Mouse (Mus musculus) lung, embryonic 15.5 days (tissue): ENCODE data around the gene Ubash3b. TPM values are rescaled to one million over a fixed set of nuclear protein-coding genes. Genes with fewer than 3 reads are reported as not detected.

Source experiments
- ATAC-seq: fragments of 200-750 bp; cut with Nextera tagmentation; 2 replicates; pipeline ENCODE4 v1.8.0; 2017; ENCODE audit warnings: moderate number of reproducible peaks, borderline replicate concordance; ENCODE audit not compliant: low FRiP score, low TSS enrichment; ENCODE audit errors: extremely low read depth
- H3K27ac ChIP-seq: fragments of 300-500 bp; sonication (generic); 2 replicates; pipeline ENCODE4 v1.5.1; 2015; ENCODE audit warnings: moderate library complexity, mild to moderate bottlenecking, inconsistent platforms
- H3K27me3 ChIP-seq: fragments of 300-500 bp; sonication (generic); 2 replicates; pipeline ENCODE4 v1.6.1; 2015; ENCODE audit warnings: inconsistent platforms
- H3K36me3 ChIP-seq: fragments of 300-500 bp; sonication (generic); 2 replicates; pipeline ENCODE4 v1.6.1; 2015; ENCODE audit warnings: inconsistent platforms
- H3K4me1 ChIP-seq: fragments of 300-500 bp; sonication (generic); 2 replicates; pipeline ENCODE4 v1.6.1; 2015; ENCODE audit warnings: inconsistent platforms
- H3K4me2 ChIP-seq: fragments of 300-500 bp; sonication (generic); 2 replicates; pipeline ENCODE4 v1.6.1; 2015; ENCODE audit warnings: inconsistent platforms, mild to moderate bottlenecking, moderate library complexity
- H3K4me3 ChIP-seq: fragments of 300-500 bp; sonication (generic); 2 replicates; pipeline ENCODE4 v1.5.1; 2015; ENCODE audit warnings: mild to moderate bottlenecking, inconsistent platforms
- H3K9ac ChIP-seq: fragments of 300-500 bp; sonication (generic); 2 replicates; pipeline ENCODE4 v1.6.1; 2015; ENCODE audit warnings: inconsistent platforms
- H3K9me3 ChIP-seq: fragments of 300-500 bp; sonication (generic); 2 replicates; pipeline ENCODE4 v1.6.1; 2016; ENCODE audit warnings: inconsistent platforms
- WGBS: fragments of 180-500 bp; shearing (Covaris S2); methylation state at CpG from one replicate; pipeline ENCODE4 v1.1.7; 2015; 5-methylcytosine and 5-hydroxymethylcytosine counted together
- polyA plus RNA-seq: library from polyadenylated mRNA; unstranded; fragments of >200 nt; fragmentation: Nextera tagmentation; extraction: Ambion mirVana; gene quantifications from 2 replicates; pipeline ENCODE4 v1.2.1, GENCODE M21; 2015

The Ubash3b gene
- polyA plus RNA-seq, 1 experiment from 2014 or later, result 6.3 TPM

DNA sequence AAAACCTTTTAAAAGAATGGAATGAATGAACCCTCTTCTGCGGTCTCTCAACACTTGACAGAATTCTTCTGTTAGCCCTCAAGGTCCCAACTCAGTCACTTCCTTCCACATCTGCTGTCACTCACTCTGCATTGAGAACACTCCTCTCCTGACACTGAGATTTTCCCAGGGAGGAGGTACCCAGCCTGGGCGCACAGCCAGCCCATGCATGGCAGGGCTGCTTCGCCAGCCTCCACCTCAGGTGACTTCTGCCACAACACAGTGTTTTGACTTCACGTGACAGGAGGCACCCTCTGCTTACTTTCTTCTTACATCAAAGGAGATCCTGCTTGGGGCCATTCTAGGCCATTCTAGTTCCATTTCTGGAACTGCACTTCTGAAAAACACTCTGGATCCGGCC, 80.6 kb downstream of the Ubash3b start:
- no peaks in the 10 kb centered on the region for H3K36me3 ChIP-seq
- no peak for ATAC-seq
- H3K4me1 ChIP-seq, result peaks cover 18% of the 10 kb centered on the region
- no peak overlapping the region for H3K4me3 ChIP-seq
- WGBS, result 68% methylated on average over 5 of the region's 5 CpGs
- no peak overlapping the region for H3K9ac ChIP-seq
- H3K4me2 ChIP-seq, result no peak overlapping the region
- no peaks in the 10 kb centered on the region for H3K9me3 ChIP-seq
- no peak overlapping the region for H3K27ac ChIP-seq
- H3K27me3 ChIP-seq, result no peaks in the 10 kb centered on the region

DNA sequence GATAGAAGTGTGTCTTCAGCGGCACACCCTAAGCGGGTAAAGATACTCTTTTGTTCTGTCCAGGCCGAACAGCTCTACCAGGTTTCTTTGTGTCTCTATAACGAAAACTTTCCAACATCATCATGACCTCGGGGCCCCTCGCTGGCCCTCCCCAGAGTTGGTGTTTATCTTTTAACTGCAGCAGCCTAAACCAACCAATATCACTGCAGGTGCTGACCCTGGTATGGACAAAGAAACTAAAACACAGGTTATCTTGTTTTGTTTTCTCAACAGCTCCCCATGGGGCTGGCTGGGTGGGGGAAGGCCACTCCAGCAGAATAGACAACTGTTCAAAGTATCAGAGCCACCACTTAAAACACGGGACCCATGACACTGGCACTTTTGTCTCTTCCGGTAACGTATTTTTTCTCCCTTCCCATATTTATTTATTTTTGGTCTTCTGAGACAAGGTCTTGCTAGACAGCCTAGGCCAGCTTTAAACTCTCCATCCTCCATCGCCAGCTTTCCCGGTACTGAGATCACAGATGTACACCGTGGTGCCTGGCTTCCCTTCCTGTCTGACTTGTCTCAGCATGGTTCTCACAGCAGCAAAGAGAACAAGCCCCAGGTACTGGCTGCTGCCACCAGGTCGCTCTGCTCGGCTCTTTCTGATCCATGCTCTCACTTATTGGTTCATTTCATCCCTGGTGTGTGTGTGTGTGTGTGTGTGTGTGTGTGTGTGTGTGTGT, 81.9 kb downstream of the Ubash3b start:
- H3K9me3 ChIP-seq, result no peaks in the 10 kb centered on the region
- WGBS, result 38% methylated on average over 14 of the region's 14 CpGs
- H3K4me2 ChIP-seq, result no peak overlapping the region
- H3K4me1 ChIP-seq, result peaks cover 9% of the 10 kb centered on the region
- H3K36me3 ChIP-seq, result no peaks in the 10 kb centered on the region
- no peak for ATAC-seq
- H3K4me3 ChIP-seq, result no peak overlapping the region
- no peaks in the 10 kb centered on the region for H3K27me3 ChIP-seq
- no peak overlapping the region for H3K9ac ChIP-seq
- no peak overlapping the region for H3K27ac ChIP-seq

DNA sequence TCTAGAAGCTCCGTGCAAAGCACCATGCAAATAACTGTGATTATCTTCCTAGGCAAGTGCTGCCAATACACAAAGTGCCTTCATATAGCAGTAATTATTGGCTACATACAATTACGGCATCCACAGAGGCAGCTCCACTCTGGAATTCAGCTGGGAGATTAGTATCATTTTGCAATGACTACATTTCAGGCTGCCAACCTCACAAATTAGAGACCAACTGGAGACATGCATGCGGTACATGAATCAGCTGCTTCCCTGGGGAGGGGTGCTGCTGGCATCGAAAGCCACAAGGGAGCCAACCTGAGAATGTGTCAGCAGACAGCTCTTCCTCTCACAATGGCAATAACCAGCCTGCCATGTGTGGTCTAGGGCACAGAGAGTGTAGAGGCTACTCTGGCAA, 83.3 kb downstream of the Ubash3b start:
- 78% methylated on average over 4 of the region's 4 CpGs for WGBS
- Histone ChIP-seq H3K27me3 (no peaks in the 10 kb centered on the region), H3K27ac (no peak overlapping the region), H3K36me3 (no peaks in the 10 kb centered on the region), H3K4me1 (no peaks in the 10 kb centered on the region), H3K4me2 (no peak overlapping the region), H3K9ac (no peak overlapping the region), H3K9me3 (no peaks in the 10 kb centered on the region), H3K4me3 (no peak overlapping the region)
- no peak for ATAC-seq

GRCm38 (mm10) chr9:41076150-41076549, 85.3 kb downstream of the Ubash3b start:
- H3K4me3 ChIP-seq, result no peak overlapping the region
- H3K9ac ChIP-seq, result no peak overlapping the region
- no peak overlapping the region for H3K27ac ChIP-seq
- no peak overlapping the region for H3K4me2 ChIP-seq
- no peaks in the 10 kb centered on the region for H3K36me3 ChIP-seq
- no peaks in the 10 kb centered on the region for H3K27me3 ChIP-seq
- ATAC-seq, result 0 out of 2 replicates have a peak, but pooled peaks have one; percentile 19
- WGBS, result 41% methylated on average over 4 of the region's 4 CpGs
- no peaks in the 10 kb centered on the region for H3K4me1 ChIP-seq
- no peaks in the 10 kb centered on the region for H3K9me3 ChIP-seq

DNA sequence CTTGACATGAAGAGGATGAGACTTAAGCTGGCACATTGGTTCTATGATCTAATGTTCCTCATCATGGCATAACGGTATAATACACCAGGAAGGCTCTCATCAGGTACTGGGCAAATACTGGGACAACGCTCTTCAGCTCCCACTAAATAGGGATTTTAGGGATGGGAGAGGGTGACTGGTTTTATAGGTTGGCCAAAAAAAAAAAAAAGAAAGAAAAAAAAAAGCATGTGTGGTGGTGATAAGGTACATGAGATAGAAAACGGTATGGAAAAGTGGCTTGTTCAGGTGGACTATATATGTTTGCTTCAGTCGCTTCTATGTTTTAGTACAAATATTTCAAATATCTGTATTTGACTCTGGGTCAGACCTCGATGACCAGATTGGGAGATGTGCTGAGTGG, 86.0 kb downstream of the Ubash3b start:
- no peaks in the 10 kb centered on the region for H3K36me3 ChIP-seq
- 82% methylated on average over 5 of the region's 5 CpGs for WGBS
- no peaks in the 10 kb centered on the region for H3K9me3 ChIP-seq
- no peaks in the 10 kb centered on the region for H3K27me3 ChIP-seq
- H3K4me1 ChIP-seq, result no peaks in the 10 kb centered on the region
- ATAC-seq, result no peak
- no peak overlapping the region for H3K4me2 ChIP-seq
- H3K27ac ChIP-seq, result no peak overlapping the region
- H3K9ac ChIP-seq, result no peak overlapping the region
- H3K4me3 ChIP-seq, result no peak overlapping the region

- H3K9me3 ChIP-seq, result no peaks in the 10 kb centered on the region
- 80% methylated on average over 19 of the region's 19 CpGs for WGBS
- no peaks in the 10 kb centered on the region for H3K36me3 ChIP-seq
- no peak overlapping the region for H3K27ac ChIP-seq
- H3K9ac ChIP-seq, result no peak overlapping the region
- no peak overlapping the region for H3K4me2 ChIP-seq
- ATAC-seq, result no peak
- H3K27me3 ChIP-seq, result no peaks in the 10 kb centered on the region
- H3K4me3 ChIP-seq, result no peak overlapping the region
- H3K4me1 ChIP-seq, result no peaks in the 10 kb centered on the region
These were observed 88.1 kb downstream of the Ubash3b start for GRCm38 (mm10) chr9:41073196-41074009.

DNA sequence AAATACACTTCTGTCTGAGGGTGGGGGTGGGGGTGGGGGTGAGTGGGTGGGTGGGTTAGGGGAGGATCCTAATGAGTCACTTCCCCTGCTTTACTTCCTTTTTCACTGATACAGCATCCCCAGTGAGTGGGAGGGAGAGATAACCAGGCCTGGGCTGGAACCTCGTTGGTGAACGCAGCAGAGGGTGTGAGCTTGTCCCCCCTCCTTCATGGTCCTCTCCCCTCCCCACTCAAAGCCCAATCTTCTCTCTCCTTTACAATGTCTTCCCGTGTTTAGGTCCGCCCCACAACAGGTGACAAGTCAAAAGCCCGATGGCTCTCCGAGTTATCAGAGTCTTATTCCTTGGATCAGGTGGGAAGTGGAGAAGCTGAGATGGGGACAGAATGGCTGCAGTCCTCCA, 88.7 kb downstream of the Ubash3b start:
- peaks cover 3% of the 10 kb centered on the region; the same call in 1 of the 2 replicates for H3K4me1 ChIP-seq

DNA sequence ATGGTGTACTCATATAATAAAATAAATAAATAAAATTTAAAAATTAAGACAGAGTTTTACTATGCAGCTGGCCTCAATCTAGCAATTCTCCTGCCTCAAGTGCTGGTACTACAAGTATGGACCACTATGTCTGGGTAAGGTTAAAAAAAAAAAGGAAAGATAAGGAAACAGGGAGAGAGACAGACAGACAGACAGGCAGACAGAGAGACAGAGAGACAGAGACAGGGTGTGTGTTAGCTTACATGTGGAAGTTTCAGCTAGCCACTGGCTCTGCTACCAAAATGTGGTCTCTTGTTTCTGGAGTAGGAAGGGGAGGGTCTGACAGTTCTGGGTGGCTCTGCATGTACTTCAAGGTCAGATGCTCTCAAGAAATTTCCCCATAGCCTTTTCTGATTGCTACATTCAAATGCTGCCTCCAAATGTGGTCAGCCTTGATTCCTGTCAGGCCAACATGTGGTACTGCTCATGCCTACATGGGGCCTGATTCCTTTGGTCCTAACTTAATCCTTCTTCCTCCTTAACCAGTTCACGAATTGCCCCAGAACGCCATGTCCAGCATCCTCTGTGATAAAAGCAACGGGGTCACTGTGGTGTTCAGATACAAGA, 89.5 kb downstream of the Ubash3b start:
- H3K4me2 ChIP-seq, result no peak overlapping the region
- H3K9me3 ChIP-seq, result no peaks in the 10 kb centered on the region
- H3K27ac ChIP-seq, result no peak overlapping the region
- H3K36me3 ChIP-seq, result no peaks in the 10 kb centered on the region
- WGBS, result 64% methylated on average over 3 of the region's 3 CpGs
- H3K27me3 ChIP-seq, result no peaks in the 10 kb centered on the region
- peaks cover 5% of the 10 kb centered on the region; the same call in 1 of the 2 replicates for H3K4me1 ChIP-seq
- ATAC-seq, result no peak
- H3K9ac ChIP-seq, result no peak overlapping the region
- H3K4me3 ChIP-seq, result no peak overlapping the region

More for the DNA sequence above, 88.7 kb downstream of the Ubash3b start:
- ATAC-seq, result peak; percentile 31; the same call in 1 of the 2 replicates
- no peaks in the 10 kb centered on the region for H3K27me3 ChIP-seq
- no peak overlapping the region for H3K4me2 ChIP-seq
- WGBS, result 52% methylated on average over 6 of the region's 6 CpGs
- H3K9ac ChIP-seq, result no peak overlapping the region
- H3K36me3 ChIP-seq, result no peaks in the 10 kb centered on the region
- no peak overlapping the region for H3K4me3 ChIP-seq
- no peaks in the 10 kb centered on the region for H3K9me3 ChIP-seq
- H3K27ac ChIP-seq, result no peak overlapping the region

GRCm38 (mm10) chr9:41070761-41071181, 90.7 kb downstream of the Ubash3b start:
- peaks cover 5% of the 10 kb centered on the region; the same call in 1 of the 2 replicates for H3K4me1 ChIP-seq
- no peak overlapping the region for H3K4me2 ChIP-seq
- no peak overlapping the region for H3K27ac ChIP-seq
- no peak overlapping the region for H3K9ac ChIP-seq
- 35% methylated on average over 5 of the region's 5 CpGs for WGBS
- H3K36me3 ChIP-seq, result no peaks in the 10 kb centered on the region
- no peaks in the 10 kb centered on the region for H3K9me3 ChIP-seq
- H3K27me3 ChIP-seq, result no peaks in the 10 kb centered on the region
- H3K4me3 ChIP-seq, result no peak overlapping the region
- no peak for ATAC-seq

DNA sequence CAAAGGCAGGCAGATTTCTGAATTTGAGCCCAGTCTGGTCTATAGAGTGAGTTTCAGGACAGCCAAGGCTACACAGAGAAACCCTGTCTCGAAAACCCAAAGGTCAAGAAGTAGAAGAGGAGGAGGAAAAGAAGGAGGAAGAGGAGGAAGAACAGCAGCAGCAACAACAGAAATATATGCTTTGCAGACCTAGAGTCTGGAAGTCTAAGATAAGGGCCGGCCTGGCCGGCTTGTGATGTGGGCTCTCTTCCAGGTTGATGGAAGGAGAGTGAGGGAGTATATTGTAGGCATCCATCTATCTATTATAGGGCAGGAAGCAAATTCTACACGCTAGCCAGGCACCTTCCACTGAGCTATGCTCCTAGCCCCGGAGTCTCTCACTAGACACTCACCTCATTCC, 92.0 kb downstream of the Ubash3b start:
- Histone ChIP-seq H3K4me1 (peaks cover 5% of the 10 kb centered on the region; the same call in 1 of the 2 replicates), H3K4me3 (no peak overlapping the region), H3K4me2 (no peak overlapping the region), H3K36me3 (no peaks in the 10 kb centered on the region), H3K27me3 (no peaks in the 10 kb centered on the region), H3K9ac (no peak overlapping the region), H3K9me3 (no peaks in the 10 kb centered on the region), H3K27ac (no peak overlapping the region)
- no peak for ATAC-seq
- 62% methylated on average over 5 of the region's 5 CpGs for WGBS

DNA sequence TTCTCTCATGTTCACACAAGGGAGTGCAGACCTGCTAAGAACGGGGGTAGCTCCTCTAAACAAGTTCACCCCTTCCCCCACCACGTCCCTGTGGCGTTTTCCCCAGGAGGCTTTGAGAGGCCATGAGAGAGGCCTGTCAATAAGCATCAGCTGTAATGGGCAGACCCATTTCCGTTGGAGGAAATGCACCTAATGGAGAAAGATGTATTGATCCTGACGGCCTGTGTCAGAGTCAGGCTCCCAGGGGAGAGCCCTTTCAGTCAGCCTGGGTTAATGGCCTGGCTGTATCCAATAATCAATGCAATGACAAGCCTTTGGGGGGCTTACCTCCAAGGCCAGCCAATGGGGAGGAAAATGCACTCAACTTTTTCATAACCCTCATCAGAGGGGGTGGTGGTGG, 100.1 kb downstream of the Ubash3b start:
- H3K4me3 ChIP-seq, result no peak overlapping the region
- H3K4me2 ChIP-seq, result no peak overlapping the region
- H3K9ac ChIP-seq, result no peak overlapping the region
- ATAC-seq, result no peak
- no peaks in the 10 kb centered on the region for H3K4me1 ChIP-seq
- 56% methylated on average over 5 of the region's 5 CpGs for WGBS
- no peaks in the 10 kb centered on the region for H3K9me3 ChIP-seq
- H3K36me3 ChIP-seq, result no peaks in the 10 kb centered on the region
- no peaks in the 10 kb centered on the region for H3K27me3 ChIP-seq
- H3K27ac ChIP-seq, result no peak overlapping the region

- Histone ChIP-seq H3K4me1 (no peaks in the 10 kb centered on the region), H3K9ac (no peak overlapping the region), H3K27me3 (no peaks in the 10 kb centered on the region), H3K9me3 (no peaks in the 10 kb centered on the region), H3K27ac (no peak overlapping the region), H3K4me3 (no peak overlapping the region), H3K4me2 (no peak overlapping the region), H3K36me3 (no peaks in the 10 kb centered on the region)
- WGBS, result 64% methylated on average over 6 of the region's 6 CpGs
- no peak for ATAC-seq
These were observed 100.9 kb downstream of the Ubash3b start for GRCm38 (mm10) chr9:41060617-41061016.
